Mouse (Mus musculus) limb, embryonic 15.5 days (tissue): ENCODE measurements around the gene Tmem165. TPM values are rescaled to one million over a fixed set of nuclear protein-coding genes. Genes with fewer than 3 reads are reported as not detected.

Experiments used
- polyA plus RNA-seq: library from polyadenylated mRNA; unstranded; fragments of >200 nt; fragmentation: Nextera tagmentation; extraction: Ambion mirVana; gene quantifications from 2 replicates; pipeline ENCODE4 v1.2.1, GENCODE M21; 2015

The Tmem165 gene
- polyA plus RNA-seq, 1 experiment from 2014 or later = 101 TPM

Other genes starting within 250 kb of the Tmem165 start
- 27.0 and 27.1 TPM in 2 replicates for gene Kdr, start 205.4 kb upstream of the Tmem165 start, polyA plus RNA-seq
- 36.0 and 39.1 TPM in 2 replicates for gene Srd5a3, start 43.6 kb upstream of the Tmem165 start, polyA plus RNA-seq
- gene Clock, start 120.9 kb downstream of the Tmem165 start, polyA plus RNA-seq = 11.5 and 12.1 TPM in 2 replicates
- gene Pdcl2, start 147.3 kb downstream of the Tmem165 start, polyA plus RNA-seq = not detected in 2 replicates
- gene Nmu, start 179.9 kb downstream of the Tmem165 start, polyA plus RNA-seq = 2.0 and 2.4 TPM in 2 replicates